Mouse (Mus musculus): Measurements from ENCODE around the gene Fkbp4. TPM values are rescaled to one million over a fixed set of nuclear protein-coding genes. Genes with fewer than 3 reads are reported as not detected.
"Not testable (repeated sequence)": the region's sequence is repeated elsewhere in the genome, so short reads cannot be mapped to it uniquely, and the experiment has no call there.

Gene Fkbp4
- polyA plus RNA-seq, 1 experiment from 2014 or later, result 450 TPM

GRCm38 (mm10) chr6:128380594-128381167 lies 57.8 kb downstream of the Fkbp4 start:
- peak; percentile 27; the same call in 1 of the 2 replicates for TF ChIP-seq CTCF (IDR thresholded peaks at IDR 0.05; ENCODE audit: low read depth)
- not testable (repeated sequence) for H3K9ac ChIP-seq; H3K9me3 ChIP-seq (ENCODE audit: low read depth, low read length); H3K4me1 ChIP-seq (ENCODE audit: insufficient read depth); H3K27me3 ChIP-seq (ENCODE audit: insufficient read depth, low read length); DNase-seq; H3K4me2 ChIP-seq; H3K4me3 ChIP-seq (ENCODE audit: low read depth, low read length); H3K27ac ChIP-seq (ENCODE audit: low read depth); ATAC-seq (ENCODE audit: insufficient read depth)
- peaks cover 15% of the 10 kb centered on the region for H3K36me3 ChIP-seq (ENCODE audit: insufficient read depth)
- WGBS, result 47% methylated on average over 1 of the region's 1 CpGs

Other genes with a start within 250 kb of the Fkbp4 start
- 3.3 and 4.1 TPM in 2 replicates for gene Tead4, start 137.9 kb downstream of the Fkbp4 start, polyA plus RNA-seq (2014; fragmentation: Nextera tagmentation; extraction: Ambion mirVana)
- 22.0 and 23.1 TPM in 2 replicates for gene Tulp3, start 82.8 kb downstream of the Fkbp4 start, polyA plus RNA-seq (2014; fragmentation: Nextera tagmentation; extraction: Ambion mirVana)
- 134 and 144 TPM in 2 replicates for gene Rhno1, start 75.8 kb downstream of the Fkbp4 start, polyA plus RNA-seq (2014; fragmentation: Nextera tagmentation; extraction: Ambion mirVana)
- 55.0 and 56.7 TPM in 2 replicates for gene Foxm1, start 75.7 kb downstream of the Fkbp4 start, polyA plus RNA-seq (2014; fragmentation: Nextera tagmentation; extraction: Ambion mirVana)
- gene Tex52, start 63.2 kb downstream of the Fkbp4 start, polyA plus RNA-seq (2014; fragmentation: Nextera tagmentation; extraction: Ambion mirVana), result 0.21 and 0.35 TPM in 2 replicates
- gene Gm44596, start 63.2 kb downstream of the Fkbp4 start, polyA plus RNA-seq (2014; fragmentation: Nextera tagmentation; extraction: Ambion mirVana), result not detected in 2 replicates
- 3.4 and 4.3 TPM in 2 replicates for gene Nrip2, start 39.4 kb downstream of the Fkbp4 start, polyA plus RNA-seq (2014; fragmentation: Nextera tagmentation; extraction: Ambion mirVana)
- gene Itfg2, start 13.7 kb downstream of the Fkbp4 start, polyA plus RNA-seq (2014; fragmentation: Nextera tagmentation; extraction: Ambion mirVana), result 32.6 and 41.4 TPM in 2 replicates
- gene Pzp, start 88.0 kb upstream of the Fkbp4 start, polyA plus RNA-seq (2014; fragmentation: Nextera tagmentation; extraction: Ambion mirVana), result 0.04 and 0.18 TPM in 2 replicates
- gene A2ml1, start 142.9 kb upstream of the Fkbp4 start, polyA plus RNA-seq (2014; fragmentation: Nextera tagmentation; extraction: Ambion mirVana), result 0.64 and 1.4 TPM in 2 replicates
- not detected in 2 replicates for gene Klrb1a, start 184.9 kb upstream of the Fkbp4 start, polyA plus RNA-seq (2014; fragmentation: Nextera tagmentation; extraction: Ambion mirVana)
- gene Clec2h, start 223.7 kb upstream of the Fkbp4 start, polyA plus RNA-seq (2014; fragmentation: Nextera tagmentation; extraction: Ambion mirVana), result not detected in 2 replicates

Data from lung, embryonic 14.5 days (tissue).